Mouse (Mus musculus) liver, embryonic 16.5 days (tissue): Measurements from ENCODE around the gene Unc5c. TPM values are rescaled to one million over a fixed set of nuclear protein-coding genes. Genes with fewer than 3 reads are reported as not detected.

Experiments used
- ATAC-seq: fragments of 200-750 bp; cut with Nextera tagmentation; 2 replicates; pipeline ENCODE4 v1.8.0; 2017; ENCODE audit warnings: low read depth, mild to moderate bottlenecking, moderate number of reproducible peaks, moderate library complexity
- H3K27ac ChIP-seq: fragments of 300-500 bp; sonication (generic); 2 replicates; pipeline ENCODE4 v1.5.1; 2014; ENCODE audit warnings: mild to moderate bottlenecking, low read length
- H3K27me3 ChIP-seq: fragments of 300-500 bp; sonication (generic); 2 replicates; pipeline ENCODE4 v1.6.1; 2014; ENCODE audit warnings: low read depth, low read length, mixed read lengths; ENCODE audit not compliant: control insufficient read depth, insufficient read depth
- H3K36me3 ChIP-seq: fragments of 300-500 bp; sonication (generic); 2 replicates; pipeline ENCODE4 v1.6.1; 2014; ENCODE audit warnings: mild to moderate bottlenecking; ENCODE audit not compliant: control insufficient read depth, insufficient read depth
- H3K4me1 ChIP-seq: fragments of 300-500 bp; sonication (generic); 2 replicates; pipeline ENCODE4 v1.6.1; 2014; ENCODE audit warnings: low read depth, low read length, mixed read lengths; ENCODE audit not compliant: control insufficient read depth
- H3K4me2 ChIP-seq: fragments of 300-500 bp; sonication (generic); 2 replicates; pipeline ENCODE4 v1.6.1; 2014; ENCODE audit warnings: low read depth, low read length, mixed read lengths
- H3K4me3 ChIP-seq: fragments of 300-500 bp; sonication (generic); 2 replicates; pipeline ENCODE4 v1.5.1; 2014; ENCODE audit warnings: low read depth, mild to moderate bottlenecking, low read length
- H3K9ac ChIP-seq: fragments of 300-500 bp; sonication (generic); 2 replicates; pipeline ENCODE4 v1.6.1; 2014; ENCODE audit warnings: low read depth, low read length
- H3K9me3 ChIP-seq: fragments of 300-500 bp; sonication (generic); replicated peaks from 2 replicates; pipeline ENCODE4 v1.6.1; 2016; ENCODE audit warnings: low read length; ENCODE audit not compliant: control insufficient read depth
- WGBS: fragments of 180-500 bp; shearing (Covaris S2); extraction: QIAGEN DNeasy Blood & Tissue Kit; methylation state at CpG from one replicate; pipeline ENCODE4 v1.1.7; 2014; ENCODE audit not compliant: insufficient replicate concordance; 5-methylcytosine and 5-hydroxymethylcytosine counted together
- polyA plus RNA-seq: library from polyadenylated mRNA; unstranded; fragments of >200 nt; fragmentation: Nextera tagmentation; extraction: Ambion mirVana; gene quantifications from 2 replicates; pipeline ENCODE4 v1.2.1, GENCODE M21; 2015

The Unc5c gene
- polyA plus RNA-seq, 1 experiment from 2014 or later, result 0.05 TPM

- no peaks in the 10 kb centered on the region for H3K27me3 ChIP-seq
- H3K9me3 ChIP-seq, result no peaks in the 10 kb centered on the region
- H3K36me3 ChIP-seq, result no peaks in the 10 kb centered on the region
- H3K4me1 ChIP-seq, result no peaks in the 10 kb centered on the region
- H3K4me3 ChIP-seq, result no peak overlapping the region
- H3K4me2 ChIP-seq, result no peak overlapping the region
- H3K27ac ChIP-seq, result no peak overlapping the region
- no peak overlapping the region for H3K9ac ChIP-seq
- no peak for ATAC-seq
Measured at GRCm38 (mm10) chr3:141581892-141582214, 116.8 kb downstream of the Unc5c start.

- Histone ChIP-seq H3K36me3 (no peaks in the 10 kb centered on the region), H3K4me1 (no peaks in the 10 kb centered on the region), H3K4me2 (no peak overlapping the region), H3K27me3 (no peaks in the 10 kb centered on the region), H3K4me3 (no peak overlapping the region), H3K9me3 (no peaks in the 10 kb centered on the region), H3K27ac (no peak overlapping the region), H3K9ac (no peak overlapping the region)
- no peak for ATAC-seq
- 80% methylated on average over 1 of the region's 1 CpGs for WGBS
Measured at GRCm38 (mm10) chr3:141583180-141583579, 118.2 kb downstream of the Unc5c start.

DNA sequence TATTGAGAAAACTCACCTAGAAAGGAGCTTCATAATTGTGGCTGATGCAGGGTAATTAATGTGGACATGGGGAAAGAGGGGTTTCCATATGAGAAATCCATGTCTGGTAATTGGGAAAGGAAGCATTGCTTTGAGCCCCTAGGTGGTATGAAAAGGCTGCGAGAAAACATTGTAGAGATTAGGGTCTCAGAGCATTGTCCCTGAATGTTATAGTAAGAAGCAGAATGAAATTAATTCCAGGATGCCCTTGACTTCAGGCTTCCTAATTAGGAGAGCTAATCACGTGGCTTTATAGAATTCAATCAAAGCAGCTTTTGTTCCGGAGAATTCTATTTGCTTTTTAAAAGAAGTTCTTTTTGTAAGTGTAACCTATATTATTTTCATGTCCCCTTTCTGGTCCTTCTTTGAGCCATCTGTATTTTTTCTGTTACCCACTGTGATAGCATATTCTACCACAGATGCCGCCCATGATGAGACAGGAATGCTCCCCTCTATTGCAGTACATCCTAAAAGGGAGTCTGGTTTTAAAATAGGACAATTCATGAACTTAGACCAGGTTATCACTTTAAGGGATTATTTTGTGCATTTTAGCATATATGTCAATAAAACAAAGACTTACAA lies 124.5 kb downstream of the Unc5c start:
- no peaks in the 10 kb centered on the region for H3K4me1 ChIP-seq
- H3K4me2 ChIP-seq, result no peak overlapping the region
- H3K9ac ChIP-seq, result no peak overlapping the region
- no peak for ATAC-seq
- no peaks in the 10 kb centered on the region for H3K27me3 ChIP-seq
- H3K9me3 ChIP-seq, result no peaks in the 10 kb centered on the region
- no peak overlapping the region for H3K27ac ChIP-seq
- no peaks in the 10 kb centered on the region for H3K36me3 ChIP-seq
- no peak overlapping the region for H3K4me3 ChIP-seq
- WGBS, result 62% methylated on average over 4 of the region's 4 CpGs

- no peak for ATAC-seq
- Histone ChIP-seq H3K36me3 (no peaks in the 10 kb centered on the region), H3K27ac (no peak overlapping the region), H3K4me3 (no peak overlapping the region), H3K9ac (no peak overlapping the region), H3K4me2 (no peak overlapping the region), H3K9me3 (no peaks in the 10 kb centered on the region), H3K27me3 (no peaks in the 10 kb centered on the region), H3K4me1 (no peaks in the 10 kb centered on the region)
- WGBS, result 64% methylated on average over 5 of the region's 5 CpGs
Measured at GRCm38 (mm10) chr3:141593249-141593648, 128.2 kb downstream of the Unc5c start.

DNA sequence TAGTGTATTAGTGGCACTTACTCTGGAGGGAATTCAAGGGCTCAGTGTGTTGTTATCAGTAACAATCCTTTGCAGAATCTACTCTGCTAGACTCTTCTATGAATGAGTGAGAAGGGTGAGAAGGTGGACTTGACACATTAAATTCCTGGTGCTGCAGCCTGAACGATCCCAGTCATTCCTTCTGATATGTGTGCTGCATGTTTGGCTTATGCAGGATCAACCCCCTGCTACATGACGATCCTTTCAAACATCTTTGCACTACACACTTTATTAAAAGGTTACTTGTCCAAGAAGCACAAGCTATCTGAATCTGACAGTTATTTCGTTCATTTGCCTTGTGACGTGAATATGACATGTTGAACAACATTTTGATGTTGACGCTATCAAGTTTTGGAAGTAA lies 129.1 kb downstream of the Unc5c start:
- no peak overlapping the region for H3K27ac ChIP-seq
- no peak overlapping the region for H3K9ac ChIP-seq
- H3K4me1 ChIP-seq, result no peaks in the 10 kb centered on the region
- H3K4me2 ChIP-seq, result no peak overlapping the region
- ATAC-seq, result no peak
- 58% methylated on average over 5 of the region's 5 CpGs for WGBS
- H3K9me3 ChIP-seq, result no peaks in the 10 kb centered on the region
- H3K4me3 ChIP-seq, result no peak overlapping the region
- H3K27me3 ChIP-seq, result no peaks in the 10 kb centered on the region
- no peaks in the 10 kb centered on the region for H3K36me3 ChIP-seq

DNA sequence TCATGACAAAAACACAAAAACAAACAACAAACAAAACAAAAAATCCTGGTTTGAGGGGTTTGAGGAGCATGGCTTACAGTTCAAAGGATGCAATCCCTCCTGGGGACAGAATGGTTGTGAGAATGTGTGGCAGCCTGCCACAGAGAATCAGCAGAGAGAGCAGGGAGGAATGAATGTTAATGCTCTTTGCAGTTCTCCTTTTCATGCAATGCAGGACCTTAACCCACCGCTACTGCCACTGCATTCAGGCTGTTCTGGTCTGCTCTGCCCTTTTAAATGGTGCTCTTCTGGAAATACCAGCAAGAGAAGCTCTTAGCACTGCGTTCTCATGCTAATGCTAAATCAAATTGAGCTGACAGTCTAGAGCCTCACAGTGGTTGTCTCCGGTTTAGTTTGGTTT lies 130.1 kb downstream of the Unc5c start:
- no peak overlapping the region for H3K4me3 ChIP-seq
- no peak overlapping the region for H3K9ac ChIP-seq
- H3K27me3 ChIP-seq, result no peaks in the 10 kb centered on the region
- no peaks in the 10 kb centered on the region for H3K4me1 ChIP-seq
- ATAC-seq, result no peak
- no peaks in the 10 kb centered on the region for H3K9me3 ChIP-seq
- H3K4me2 ChIP-seq, result no peak overlapping the region
- no peaks in the 10 kb centered on the region for H3K36me3 ChIP-seq
- 33% methylated on average over 3 of the region's 3 CpGs for WGBS
- H3K27ac ChIP-seq, result no peak overlapping the region

DNA sequence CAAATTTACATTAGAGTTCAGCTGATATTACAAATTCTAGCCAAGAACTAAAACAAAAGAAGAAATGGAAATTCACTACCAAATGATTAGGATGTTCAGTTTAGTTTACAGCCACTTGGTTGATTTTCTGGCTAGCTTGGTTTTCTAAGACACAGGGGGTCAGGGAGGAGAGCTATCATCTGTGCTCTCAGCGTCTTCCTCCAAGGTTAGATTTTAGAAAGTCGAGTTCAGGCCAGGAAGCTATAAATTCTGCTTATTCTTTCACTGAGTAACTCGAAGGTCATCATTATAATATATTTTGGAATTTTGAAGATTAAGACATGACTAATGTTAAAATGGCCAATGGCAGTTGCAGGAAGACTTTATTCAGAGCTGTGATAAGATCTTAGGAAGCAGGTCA lies 131.4 kb downstream of the Unc5c start:
- WGBS, result 44% methylated on average over 3 of the region's 3 CpGs
- Histone ChIP-seq H3K4me3 (no peak overlapping the region), H3K4me1 (no peaks in the 10 kb centered on the region), H3K27ac (no peak overlapping the region), H3K36me3 (no peaks in the 10 kb centered on the region), H3K4me2 (no peak overlapping the region), H3K27me3 (no peaks in the 10 kb centered on the region), H3K9me3 (no peaks in the 10 kb centered on the region), H3K9ac (no peak overlapping the region)
- ATAC-seq, result no peak

GRCm38 (mm10) chr3:141596881-141597280 lies 131.9 kb downstream of the Unc5c start:
- Histone ChIP-seq H3K36me3 (no peaks in the 10 kb centered on the region), H3K4me2 (no peak overlapping the region), H3K27me3 (no peaks in the 10 kb centered on the region), H3K4me3 (no peak overlapping the region), H3K4me1 (no peaks in the 10 kb centered on the region), H3K9me3 (no peaks in the 10 kb centered on the region), H3K9ac (no peak overlapping the region), H3K27ac (no peak overlapping the region)
- ATAC-seq, result no peak
- 57% methylated on average over 1 of the region's 1 CpGs for WGBS

- Histone ChIP-seq H3K9me3 (no peaks in the 10 kb centered on the region), H3K4me1 (no peaks in the 10 kb centered on the region), H3K27me3 (no peaks in the 10 kb centered on the region), H3K27ac (no peak overlapping the region), H3K9ac (no peak overlapping the region), H3K4me3 (no peak overlapping the region), H3K4me2 (no peak overlapping the region), H3K36me3 (no peaks in the 10 kb centered on the region)
- no peak for ATAC-seq
- WGBS, result 52% methylated on average over 2 of the region's 2 CpGs
Measured at GRCm38 (mm10) chr3:141597974-141598373, 133.0 kb downstream of the Unc5c start.
